Mouse (Mus musculus): ENCODE data around the gene Nr1d1. TPM values are rescaled to one million over a fixed set of nuclear protein-coding genes. Genes with fewer than 3 reads are reported as not detected.

Nr1d1 gene
- polyA plus RNA-seq, 1 experiment = 206 TPM

- Histone ChIP-seq H3K27ac (ENCODE audit: insufficient read depth, low read depth, low read length) (peak overlapping the region; percentile 100), H3K27me3 (ENCODE audit: control insufficient read depth, insufficient read depth, low read length) (no peaks in the 10 kb centered on the region), H3K36me3 (ENCODE audit: control insufficient read depth, insufficient read depth, low read length) (no peaks in the 10 kb centered on the region), H3K4me1 (ENCODE audit: control insufficient read depth, insufficient read depth, insufficient read length, low read length) (peaks cover 33% of the 10 kb centered on the region), H3K4me3 (ENCODE audit: low read depth, low read length) (peak overlapping the region; percentile 55)
- TF ChIP-seq CTCF (IDR thresholded peaks at IDR 0.05; ENCODE audit: extremely low read depth, insufficient read length, insufficient replicate concordance, low read depth, low read length) = no peak
- peak; percentile 66 for TF ChIP-seq POLR2A (IDR thresholded peaks at IDR 0.05; ENCODE audit: low read depth, low read length)
- WGBS = under 1% methylated on average over 20 of the region's 20 CpGs
These were observed 8.1 kb upstream of the Nr1d1 start for GRCm38 (mm10) chr11:98783236-98783696.

- Histone ChIP-seq H3K27me3 (ENCODE audit: control insufficient read depth, insufficient read depth, low read length) (no peaks in the 10 kb centered on the region), H3K36me3 (ENCODE audit: control insufficient read depth, insufficient read depth, low read length) (no peaks in the 10 kb centered on the region), H3K4me1 (ENCODE audit: control insufficient read depth, insufficient read depth, insufficient read length, low read length) (peaks cover 33% of the 10 kb centered on the region), H3K4me3 (ENCODE audit: low read depth, low read length) (peak overlapping the region; percentile 55), H3K27ac (ENCODE audit: insufficient read depth, low read depth, low read length) (peak overlapping the region; percentile 100)
- 7% methylated on average over 17 of the region's 17 CpGs for WGBS
- no peak for TF ChIP-seq POLR2A (IDR thresholded peaks at IDR 0.05; ENCODE audit: low read depth, low read length)
- no peak for TF ChIP-seq CTCF (IDR thresholded peaks at IDR 0.05; ENCODE audit: extremely low read depth, insufficient read length, insufficient replicate concordance, low read depth, low read length)
These were observed 7.6 kb upstream of the Nr1d1 start for GRCm38 (mm10) chr11:98782651-98783235.

GRCm38 (mm10) chr11:98781851-98782512, 6.8 kb upstream of the Nr1d1 start:
- 48% methylated on average over 13 of the region's 14 CpGs for WGBS
- H3K27ac ChIP-seq (ENCODE audit: insufficient read depth, low read depth, low read length) = peak overlapping the region; percentile 87
- peaks cover 37% of the 10 kb centered on the region for H3K4me1 ChIP-seq (ENCODE audit: control insufficient read depth, insufficient read depth, insufficient read length, low read length)
- no peaks in the 10 kb centered on the region for H3K36me3 ChIP-seq (ENCODE audit: control insufficient read depth, insufficient read depth, low read length)
- no peaks in the 10 kb centered on the region for H3K27me3 ChIP-seq (ENCODE audit: control insufficient read depth, insufficient read depth, low read length)
- TF ChIP-seq POLR2A (IDR thresholded peaks at IDR 0.05; ENCODE audit: low read depth, low read length) (0 out of 2 replicates have a peak, but pooled peaks have one; percentile 40), CTCF (IDR thresholded peaks at IDR 0.05; ENCODE audit: extremely low read depth, insufficient read length, insufficient replicate concordance, low read depth, low read length) (no peak)
- no peak overlapping the region for H3K4me3 ChIP-seq (ENCODE audit: low read depth, low read length)

- TF ChIP-seq CTCF (IDR thresholded peaks at IDR 0.05; ENCODE audit: extremely low read depth, insufficient read length, insufficient replicate concordance, low read depth, low read length) (no peak), POLR2A (IDR thresholded peaks at IDR 0.05; ENCODE audit: low read depth, low read length) (no peak)
- Histone ChIP-seq H3K36me3 (ENCODE audit: control insufficient read depth, insufficient read depth, low read length) (no peaks in the 10 kb centered on the region), H3K4me3 (ENCODE audit: low read depth, low read length) (no peak overlapping the region), H3K4me1 (ENCODE audit: control insufficient read depth, insufficient read depth, insufficient read length, low read length) (peaks cover 25% of the 10 kb centered on the region), H3K27me3 (ENCODE audit: control insufficient read depth, insufficient read depth, low read length) (no peaks in the 10 kb centered on the region), H3K27ac (ENCODE audit: insufficient read depth, low read depth, low read length) (no peak overlapping the region)
These were observed 2.8 kb upstream of the Nr1d1 start for GRCm38 (mm10) chr11:98777888-98778287.

GRCm38 (mm10) chr11:98776843-98777590, 1.9 kb upstream of the Nr1d1 start:
- Histone ChIP-seq H3K27ac (ENCODE audit: insufficient read depth, low read depth, low read length) (peak overlapping the region; percentile 93), H3K4me3 (ENCODE audit: low read depth, low read length) (peak overlapping the region; percentile 4; the same call in 1 of the 2 replicates)
- TF ChIP-seq POLR2A (IDR thresholded peaks at IDR 0.05; ENCODE audit: low read depth, low read length) (peak; percentile 60), CTCF (IDR thresholded peaks at IDR 0.05; ENCODE audit: extremely low read depth, insufficient read length, insufficient replicate concordance, low read depth, low read length) (no peak)

GRCm38 (mm10) chr11:98776052-98776764, 1.1 kb upstream of the Nr1d1 start:
- Histone ChIP-seq H3K4me3 (ENCODE audit: low read depth, low read length) (peak overlapping the region; percentile 9; the same call in 1 of the 2 replicates), H3K4me1 (ENCODE audit: control insufficient read depth, insufficient read depth, insufficient read length, low read length) (peaks cover 17% of the 10 kb centered on the region), H3K27ac (ENCODE audit: insufficient read depth, low read depth, low read length) (peak overlapping the region; percentile 93), H3K36me3 (ENCODE audit: control insufficient read depth, insufficient read depth, low read length) (peaks cover 14% of the 10 kb centered on the region), H3K27me3 (ENCODE audit: control insufficient read depth, insufficient read depth, low read length) (no peaks in the 10 kb centered on the region)
- 36% methylated on average over 12 of the region's 12 CpGs for WGBS
- no peak for TF ChIP-seq POLR2A (IDR thresholded peaks at IDR 0.05; ENCODE audit: low read depth, low read length)
- no peak for TF ChIP-seq CTCF (IDR thresholded peaks at IDR 0.05; ENCODE audit: extremely low read depth, insufficient read length, insufficient replicate concordance, low read depth, low read length)

More at GRCm38 (mm10) chr11:98776843-98777590, 1.9 kb upstream of the Nr1d1 start:
- Histone ChIP-seq H3K36me3 (ENCODE audit: control insufficient read depth, insufficient read depth, low read length) (peaks cover 6% of the 10 kb centered on the region), H3K27me3 (ENCODE audit: control insufficient read depth, insufficient read depth, low read length) (no peaks in the 10 kb centered on the region), H3K4me1 (ENCODE audit: control insufficient read depth, insufficient read depth, insufficient read length, low read length) (peaks cover 20% of the 10 kb centered on the region)
- 9% methylated on average over 9 of the region's 9 CpGs for WGBS
